Mouse (Mus musculus): ENCODE measurements around the gene Pvr. TPM values are rescaled to one million over a fixed set of nuclear protein-coding genes. Genes with fewer than 3 reads are reported as not detected.

Pvr gene
- 1 to 10 TPM; 8.0 to 9.4 TPM for total RNA-seq (2021)
- long read RNA-seq, experiment 1, partial matches to known transcripts = 0 of 1 reads
- long read RNA-seq, experiment 1, other reads (novel, unspliced or antisense) = 0 of 1 reads
- long read RNA-seq, experiment 2, partial matches to known transcripts = 0 of 3 reads
- long read RNA-seq, experiment 2, other reads (novel, unspliced or antisense) = 0 of 3 reads

- intact Hi-C loops (cut with DNase I; ENCODE audit: low total_unique reads) = no loop called here
- peak; percentile 71 for DNase-seq
These were observed at the start of gene Pvr for GRCm38 (mm10) chr7:19920506-19921261. Gene Pvr, minus strand, starts transcription at chr7:19921160.

- DNase-seq = no peak
- intact Hi-C loops (cut with DNase I; ENCODE audit: low total_unique reads) = no loop called here
These were observed 49.2 kb upstream of the Pvr start for GRCm38 (mm10) chr7:19970196-19970595.

GRCm38 (mm10) chr7:19969541-19970090 is 48.7 kb upstream of the Pvr start:
- intact Hi-C loops (cut with DNase I; ENCODE audit: low total_unique reads) = no loop called here

GRCm38 (mm10) chr7:19969106-19969505 is 48.1 kb upstream of the Pvr start:
- DNase-seq = no peak
- intact Hi-C loops (cut with DNase I; ENCODE audit: low total_unique reads) = no loop called here

More at GRCm38 (mm10) chr7:19969541-19970090, 48.7 kb upstream of the Pvr start:
- DNase-seq = no peak

DNA sequence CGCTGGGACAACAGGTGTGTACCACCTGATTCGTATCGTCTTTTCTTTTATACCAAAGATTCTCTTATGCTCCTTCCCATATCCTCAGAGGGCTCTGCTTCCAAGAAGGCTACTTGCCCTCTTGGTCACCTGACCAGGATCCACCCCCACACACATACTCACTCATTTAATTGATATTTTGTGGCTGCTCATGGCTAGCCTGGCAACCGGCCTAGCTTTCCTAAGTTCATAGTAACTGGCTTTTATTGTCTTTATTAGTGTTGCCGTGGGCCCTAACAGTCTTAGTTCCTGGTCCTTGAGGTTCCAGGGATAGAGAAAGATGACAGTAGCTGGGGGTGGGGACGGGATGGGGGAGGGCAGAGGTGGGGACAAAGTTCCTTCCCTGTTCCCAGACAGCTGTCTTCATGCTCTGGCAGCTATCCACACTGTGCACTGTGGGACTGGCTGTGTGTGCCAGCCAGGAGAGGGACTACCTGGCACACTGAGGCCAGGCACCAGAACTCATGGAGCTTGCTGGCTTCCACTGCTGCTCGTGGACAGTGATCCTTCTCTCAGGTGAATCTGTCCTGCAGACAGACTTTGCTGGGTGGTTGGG is 44.1 kb upstream of the Pvr start, which contains the start of gene Ceacam20:
TSS of gene Ceacam20 (plus strand) at position 428 of the 595 bp plus-strand sequence.
- no peak for DNase-seq
- intact Hi-C loops (cut with DNase I; ENCODE audit: low total_unique reads) = no loop called here

- intact Hi-C loops (cut with DNase I; ENCODE audit: low total_unique reads) = no loop called here
- no peak for DNase-seq
These were observed 41.5 kb upstream of the Pvr start for GRCm38 (mm10) chr7:19962423-19962822.

DNA sequence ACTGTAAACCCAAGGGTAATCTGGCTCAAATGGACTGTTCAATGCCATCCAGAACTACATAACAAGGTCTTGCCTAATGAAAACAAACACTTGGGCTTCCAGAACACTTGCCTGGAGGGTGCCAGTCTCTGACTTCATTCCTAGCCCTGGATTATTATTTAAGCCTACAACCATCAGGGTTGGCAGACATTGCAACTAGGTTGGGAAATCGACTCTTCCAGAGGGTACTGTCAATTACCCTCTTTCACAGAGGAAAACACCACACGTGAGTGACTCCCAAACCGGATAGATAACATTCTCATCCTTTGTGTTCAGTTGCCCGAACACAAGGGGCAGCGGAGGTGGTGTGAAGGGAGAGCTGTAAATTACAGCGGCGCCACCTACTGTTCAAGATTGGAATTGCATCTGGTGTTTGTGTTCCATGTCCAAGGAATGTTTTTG is 35.4 kb upstream of the Pvr start:
- DNase-seq = peak; percentile 83
- intact Hi-C loops (cut with DNase I; ENCODE audit: low total_unique reads) = no loop called here

DNA sequence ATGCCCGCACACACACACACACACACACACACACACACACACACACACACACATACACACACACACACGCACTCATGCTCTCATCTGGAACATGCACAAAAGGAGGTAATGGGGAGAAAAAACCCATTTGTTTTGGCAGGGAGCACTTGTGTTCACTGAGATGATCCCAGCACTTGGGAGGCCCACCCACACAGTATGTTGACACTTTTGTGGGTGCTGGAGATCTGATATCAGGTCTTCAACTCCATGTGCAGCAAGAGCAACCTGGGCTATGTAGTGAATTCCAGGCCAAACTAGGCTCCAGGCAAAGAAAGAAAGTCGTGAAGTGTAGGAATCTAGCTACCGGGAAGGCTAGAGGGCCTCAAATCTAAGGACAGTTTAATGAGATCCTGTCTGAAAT is 34.9 kb upstream of the Pvr start:
- DNase-seq = no peak
- intact Hi-C loops (cut with DNase I; ENCODE audit: low total_unique reads) = no loop called here

DNA sequence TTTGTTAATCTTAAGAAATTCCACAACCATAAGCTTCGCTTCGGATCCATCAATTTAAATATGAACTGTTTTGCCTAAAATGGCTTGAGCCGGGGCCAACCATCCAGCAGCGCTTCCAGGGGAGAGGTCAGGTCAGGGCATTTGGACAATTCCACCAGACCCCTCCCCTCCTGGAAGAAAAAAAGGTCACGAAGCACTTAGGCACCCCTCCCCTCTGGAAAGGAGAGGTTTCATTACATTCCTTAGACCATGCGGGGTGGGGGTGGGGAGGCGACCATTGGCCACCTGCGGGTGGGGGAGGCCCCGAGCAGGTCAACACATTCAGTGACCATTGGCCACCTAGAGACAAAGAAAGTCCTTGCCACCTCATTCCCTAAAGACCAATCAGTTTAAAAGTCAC is 32.1 kb upstream of the Pvr start:
- DNase-seq = no peak
- intact Hi-C loops (cut with DNase I; ENCODE audit: low total_unique reads) = loop anchor here (2.0 kb wide), 1 partner anchor 42 kb away; no protein-coding TSS in a partner anchor

DNA sequence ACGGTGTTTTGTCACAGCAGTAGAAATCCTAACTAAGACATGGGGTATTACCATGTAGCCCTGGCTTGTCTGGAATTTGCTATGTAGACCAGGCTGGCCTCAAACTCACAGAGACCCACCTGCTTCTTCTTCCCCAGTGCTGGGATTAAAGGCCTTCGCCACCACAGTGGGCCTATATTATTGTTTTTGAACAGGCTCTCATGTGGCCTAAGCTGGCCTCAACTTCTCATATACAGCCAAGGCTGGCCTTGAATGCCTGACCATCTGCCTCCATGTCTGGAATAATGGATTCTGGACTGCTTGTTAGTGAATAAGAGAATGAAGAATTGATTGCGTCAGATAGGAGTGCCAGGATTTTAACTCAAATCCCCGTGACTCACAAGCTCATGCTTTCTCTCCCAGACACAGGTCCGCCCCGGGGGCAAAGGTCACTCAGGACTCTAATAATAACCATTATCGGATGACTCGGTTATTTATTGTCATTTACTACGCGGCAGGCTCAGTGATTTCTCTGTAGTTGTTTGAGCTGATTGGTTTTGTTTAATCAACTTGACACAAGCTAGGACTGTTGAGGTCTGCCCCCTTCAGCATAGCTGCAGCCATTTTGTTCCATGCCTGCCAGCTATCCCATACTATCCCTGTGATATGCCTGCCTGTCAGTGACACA is 31.5 kb upstream of the Pvr start:
- no peak for DNase-seq
- intact Hi-C loops (cut with DNase I; ENCODE audit: low total_unique reads) = loop anchor here (2.0 kb wide), 1 partner anchor 42 kb away; no protein-coding TSS in a partner anchor

- intact Hi-C loops (cut with DNase I; ENCODE audit: low total_unique reads) = no loop called here
- DNase-seq = no peak
These were observed 29.6 kb upstream of the Pvr start, which contains the start of gene Igsf23 for GRCm38 (mm10) chr7:19950589-19950988. Gene Igsf23, minus strand, starts transcription at chr7:19950756.

DNA sequence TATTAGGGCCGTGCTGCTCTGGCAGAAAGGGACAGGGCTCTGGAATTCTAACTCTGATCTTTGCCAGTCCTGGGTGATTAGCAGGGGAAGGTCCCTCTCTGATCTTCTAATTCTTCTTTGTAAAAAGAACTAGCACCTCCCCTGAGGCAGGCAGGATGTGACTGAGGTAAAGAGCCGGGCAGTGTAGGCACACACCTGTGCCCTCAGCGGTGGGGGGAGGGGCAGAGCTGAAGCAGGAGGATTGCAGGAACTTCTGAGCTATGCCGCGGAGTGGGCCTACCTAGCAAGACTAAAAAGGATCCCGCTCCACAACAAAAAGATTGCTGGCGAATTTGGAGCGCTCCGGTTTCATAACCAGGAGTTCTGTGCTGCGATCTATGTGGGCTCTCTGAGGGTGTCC is 29.0 kb upstream of the Pvr start:
- no peak for DNase-seq
- intact Hi-C loops (cut with DNase I; ENCODE audit: low total_unique reads) = no loop called here

GRCm38 (mm10) chr7:19948956-19949355 is 28.0 kb upstream of the Pvr start:
- DNase-seq = no peak
- intact Hi-C loops (cut with DNase I; ENCODE audit: low total_unique reads) = no loop called here

GRCm38 (mm10) chr7:19945821-19946515 is 25.0 kb upstream of the Pvr start:
- DNase-seq = no peak
- intact Hi-C loops (cut with DNase I; ENCODE audit: low total_unique reads) = no loop called here

DNA sequence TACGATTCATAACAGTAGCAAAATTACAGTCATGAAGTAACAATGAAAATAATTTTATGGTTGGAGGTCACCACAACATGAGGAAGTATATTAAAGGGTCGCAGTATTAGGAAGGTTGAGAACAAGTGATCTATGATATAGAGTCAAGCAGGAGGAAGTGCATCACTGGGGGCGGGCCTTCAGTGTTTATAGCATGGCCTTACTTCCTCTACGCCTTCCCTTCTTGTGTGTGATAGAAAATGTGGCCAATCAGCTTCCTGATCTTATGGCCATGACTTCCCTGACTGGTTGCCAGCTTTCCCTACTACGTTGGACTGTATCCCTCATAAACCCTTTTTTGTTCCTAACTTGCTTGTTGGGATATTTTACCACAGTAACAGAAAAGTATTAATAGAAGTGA is 24.2 kb upstream of the Pvr start:
- no peak for DNase-seq
- intact Hi-C loops (cut with DNase I; ENCODE audit: low total_unique reads) = no loop called here

DNA sequence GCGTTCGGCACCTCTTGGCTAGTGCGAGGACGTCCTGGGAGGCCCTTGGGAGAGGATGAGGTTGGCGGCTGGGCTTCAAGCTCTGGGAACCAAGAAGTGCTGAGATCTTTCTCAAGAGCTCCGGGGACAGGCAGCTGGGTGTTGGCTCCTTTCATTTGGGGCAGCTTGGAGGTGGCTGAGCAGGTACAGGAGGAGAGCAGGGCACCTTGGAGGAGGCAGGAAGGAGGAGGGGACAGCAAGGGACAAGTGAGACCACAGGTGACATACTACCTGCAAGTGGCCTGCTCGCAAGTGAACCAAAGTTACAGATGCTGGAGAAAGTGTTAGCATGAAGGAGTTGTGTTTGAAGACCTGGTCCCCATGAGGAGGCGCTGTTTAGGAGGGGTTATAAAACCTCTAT is 23.7 kb upstream of the Pvr start:
- DNase-seq = no peak
- intact Hi-C loops (cut with DNase I; ENCODE audit: low total_unique reads) = no loop called here

GRCm38 (mm10) chr7:19940256-19940655 is 19.3 kb upstream of the Pvr start:
- intact Hi-C loops (cut with DNase I; ENCODE audit: low total_unique reads) = no loop called here

DNA sequence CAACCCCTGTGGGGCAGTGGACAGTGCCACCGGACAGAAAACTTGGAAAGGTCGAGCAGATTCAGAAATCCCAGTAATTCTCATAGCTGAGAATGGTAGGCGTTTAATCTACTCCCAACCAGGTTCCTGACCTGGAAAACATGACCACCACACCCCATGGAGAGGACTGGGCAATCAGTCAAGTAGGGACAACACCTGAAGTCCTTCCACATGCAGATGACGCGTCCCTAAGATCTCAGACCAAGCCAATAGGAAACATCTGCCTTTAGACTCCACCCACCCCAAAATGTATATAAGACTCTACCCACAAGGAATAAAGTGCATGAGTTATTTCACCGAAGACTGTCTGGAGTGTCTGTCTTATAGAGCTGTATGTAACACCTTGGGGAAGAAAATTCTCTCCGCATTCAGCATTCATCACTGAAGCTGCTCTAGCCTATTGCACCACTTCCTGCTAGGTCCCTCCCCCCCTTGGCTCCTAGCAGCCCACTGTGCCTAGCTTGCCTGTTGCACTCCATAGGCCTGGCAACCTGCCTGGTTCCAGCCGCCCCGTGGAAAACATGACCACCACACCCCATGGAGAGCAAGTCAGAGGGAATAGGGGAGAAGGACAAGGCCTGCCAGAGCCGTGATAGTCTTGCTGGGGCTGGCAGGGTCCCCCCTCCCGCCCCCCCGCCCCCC is 18.7 kb upstream of the Pvr start:
- intact Hi-C loops (cut with DNase I; ENCODE audit: low total_unique reads) = no loop called here
- DNase-seq = peak; percentile 86

More at GRCm38 (mm10) chr7:19940256-19940655, 19.3 kb upstream of the Pvr start:
- no peak for DNase-seq

Measured in gastrocnemius, postnatal 14 days (tissue).